Mouse (Mus musculus) liver, embryonic 14.5 days (tissue): Measurements from ENCODE around the gene Pigp. TPM values are rescaled to one million over a fixed set of nuclear protein-coding genes. Genes with fewer than 3 reads are reported as not detected.

ENCODE experiments used
- ATAC-seq: fragments of 200-750 bp; cut with Nextera tagmentation; 2 replicates; pipeline ENCODE4 v1.8.0; 2017; ENCODE audit warnings: moderate number of reproducible peaks, mild to moderate bottlenecking, moderate library complexity; ENCODE audit not compliant: insufficient read depth
- DNase-seq, 3 experiments: peaks; one replicate each; pipeline ENCODE4 v3.0.0-alpha.2; 2012 to 2013; ENCODE audit warnings: low read depth in 3 of 3, low spot score in 3 of 3
- H3K27ac ChIP-seq: fragments of 300-500 bp; sonication (generic); 2 replicates; pipeline ENCODE4 v1.5.1; 2014; ENCODE audit warnings: moderate library complexity, mild to moderate bottlenecking, control low read depth, inconsistent platforms
- H3K27me3 ChIP-seq: fragments of 300-500 bp; sonication (generic); 2 replicates; pipeline ENCODE4 v1.6.1; 2014; ENCODE audit warnings: mild to moderate bottlenecking, low read length, moderate library complexity; ENCODE audit not compliant: control insufficient read depth, insufficient read depth
- H3K36me3 ChIP-seq: fragments of 300-500 bp; sonication (generic); replicated peaks from 2 replicates; pipeline ENCODE4 v1.6.1; 2014; ENCODE audit warnings: low read depth; ENCODE audit not compliant: control insufficient read depth, insufficient read depth
- H3K4me1 ChIP-seq, 2 experiments: fragments of 200-500 bp in 1 of 2; fragments of 300-500 bp in 1 of 2; sonication (generic) in 1 of 2; replicated peaks; 2 replicates each; pipeline ENCODE4 v1.6.1; 2012 to 2014; ENCODE audit warnings: antibody characterized with exemption in 1 of 2, inconsistent platforms in 1 of 2, low read length in 1 of 2; ENCODE audit not compliant: control insufficient read depth in 2 of 2, insufficient read depth in 2 of 2
- H3K4me2 ChIP-seq: fragments of 300-500 bp; sonication (generic); 2 replicates; pipeline ENCODE4 v1.6.1; 2014; ENCODE audit warnings: low read depth, mild to moderate bottlenecking, control low read depth, moderate library complexity
- H3K4me3 ChIP-seq, 2 experiments: fragments of 200-500 bp in 1 of 2; fragments of 300-500 bp in 1 of 2; sonication (generic) in 1 of 2; 2 replicates each; pipeline ENCODE4 v1.5.1; 2012 to 2014; ENCODE audit warnings: low read depth in 2 of 2, low read length in 2 of 2, mild to moderate bottlenecking in 2 of 2, control low read depth in 1 of 2, inconsistent platforms in 1 of 2, moderate library complexity in 1 of 2; ENCODE audit not compliant: insufficient read depth in 1 of 2
- H3K9ac ChIP-seq: fragments of 300-500 bp; sonication (generic); replicated peaks from 2 replicates; pipeline ENCODE4 v1.6.1; 2014; ENCODE audit warnings: mild to moderate bottlenecking, control low read depth, moderate library complexity
- H3K9me3 ChIP-seq: fragments of 300-500 bp; sonication (generic); 2 replicates; pipeline ENCODE4 v1.6.1; 2016; ENCODE audit warnings: low read length, mixed read lengths; ENCODE audit not compliant: control insufficient read depth
- CTCF ChIP-seq: IDR thresholded peaks from 2 replicates; pipeline ENCODE4 v1.5.1; 2016; ENCODE audit warnings: antibody characterized with exemption, low read depth, control low read depth
- EP300 ChIP-seq: IDR thresholded peaks from 2 replicates; pipeline ENCODE4 v1.6.1; 2016; ENCODE audit warnings: antibody characterized with exemption, low read depth
- WGBS: fragments of 180-500 bp; shearing (Covaris S2); extraction: QIAGEN DNeasy Blood & Tissue Kit; methylation state at CpG from one replicate; pipeline ENCODE4 v1.1.7; 2014; ENCODE audit not compliant: insufficient replicate concordance; 5-methylcytosine and 5-hydroxymethylcytosine counted together
- polyA plus RNA-seq, 2 experiments: library from polyadenylated mRNA; depleted of rRNA in 1 of 2; stranded (reverse) in 1 of 2; unstranded in 1 of 2; fragments of >200 nt; fragmentation: Nextera tagmentation in 1 of 2; extraction: Ambion mirVana in 1 of 2; gene quantifications; 2 replicates each; pipeline versions ENCODE4 v1.2.1 to v1.2.3; 2012 to 2014

Gene Pigp
- polyA plus RNA-seq, 2 experiments: 21.5 to 55.1 TPM

DNA sequence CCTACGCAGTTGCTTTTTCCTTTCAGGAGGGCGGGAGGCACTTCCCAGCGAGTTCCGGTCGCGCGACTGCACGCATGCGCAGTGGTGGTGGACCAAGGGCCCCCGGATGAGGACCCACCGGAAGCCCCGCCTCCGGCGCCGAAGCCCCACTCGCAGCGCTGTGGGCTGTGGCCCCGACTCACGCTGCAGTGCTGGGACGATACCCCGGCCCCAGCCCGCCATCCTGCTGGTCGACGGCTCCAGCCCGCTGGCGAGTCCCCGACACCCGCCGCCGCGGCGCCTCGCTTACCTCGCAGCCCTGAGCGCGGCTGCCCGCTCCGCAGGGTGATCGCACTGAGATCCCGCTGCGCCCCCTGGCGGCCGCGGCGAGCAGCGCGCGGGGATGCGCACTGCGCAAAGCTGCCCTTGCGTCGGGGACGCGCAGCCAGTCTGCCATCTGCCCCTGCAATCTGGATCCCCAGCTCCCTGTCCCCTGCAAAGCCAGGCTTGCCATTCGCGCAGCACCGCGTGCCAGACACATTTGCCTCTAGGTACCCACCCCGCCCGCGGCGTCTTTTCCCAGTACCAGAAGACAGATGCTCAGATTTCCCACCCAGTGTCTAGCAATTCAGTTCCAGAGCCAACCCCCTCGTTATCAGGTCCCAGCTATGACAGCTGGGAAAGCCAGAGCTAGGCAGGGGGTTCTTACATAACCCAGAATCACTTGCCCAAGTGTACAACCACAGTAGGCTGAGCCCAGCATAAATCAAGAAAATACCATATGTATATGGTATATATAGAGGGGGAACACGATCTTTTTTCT is 58.2 kb downstream of the Pigp start, which contains the start of gene Hlcs:
Gene Hlcs (minus strand): TSS at position 343 of the 802 bp plus-strand sequence.
- peaks cover 3 to 13% of the 10 kb centered on the region in 2 experiments; a peak in 3 of 4 replicates for H3K4me1 ChIP-seq
- H3K9me3 ChIP-seq: no peaks in the 10 kb centered on the region
- peak; percentile 79 for TF ChIP-seq CTCF
- TF ChIP-seq EP300: no peak
- DNase-seq (peak; percentile 83 to 87 (median 86)), ATAC-seq (peak; percentile 91)
- 1% methylated on average over 64 of the region's 64 CpGs for WGBS
- peak within 1 kb of the TSS; percentile 80 for H3K27ac ChIP-seq
- H3K9ac ChIP-seq: peak within 1 kb of the TSS; percentile 79
- H3K36me3 ChIP-seq: no peaks in the 10 kb centered on the region
- peak within 1 kb of the TSS; percentile 75 to 92 for H3K4me3 ChIP-seq
- H3K4me2 ChIP-seq: peak within 1 kb of the TSS; percentile 83
- H3K27me3 ChIP-seq: no peaks in the 10 kb centered on the region

DNA sequence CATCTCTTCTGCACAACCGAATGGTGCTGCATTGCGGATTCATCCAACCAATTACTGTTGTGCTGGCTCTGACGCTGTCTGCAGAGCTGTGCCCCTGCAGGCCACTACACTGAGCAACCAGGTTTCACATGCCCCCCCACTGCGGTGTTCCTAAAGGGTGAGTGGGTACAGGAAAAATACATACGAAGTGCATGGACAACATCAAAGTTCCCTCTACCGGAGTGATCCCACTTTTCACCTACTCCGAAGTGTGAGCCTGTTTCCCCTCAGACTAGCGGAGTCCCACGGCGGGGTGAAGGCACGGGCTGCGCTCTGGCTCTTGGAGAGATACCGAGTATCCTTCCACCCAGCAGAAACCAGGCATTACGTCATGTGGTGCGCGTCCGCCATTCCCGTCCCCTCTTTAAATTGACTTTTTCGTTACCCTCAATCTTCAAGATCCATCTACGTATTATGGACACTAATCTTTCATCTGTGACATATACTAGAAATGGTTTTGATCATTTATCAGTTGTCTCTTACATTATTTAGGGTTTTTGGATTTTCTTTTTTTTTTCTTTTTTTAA is 58.9 kb downstream of the Pigp start:
- 0% methylated on average over 20 of the region's 20 CpGs for WGBS

DNA sequence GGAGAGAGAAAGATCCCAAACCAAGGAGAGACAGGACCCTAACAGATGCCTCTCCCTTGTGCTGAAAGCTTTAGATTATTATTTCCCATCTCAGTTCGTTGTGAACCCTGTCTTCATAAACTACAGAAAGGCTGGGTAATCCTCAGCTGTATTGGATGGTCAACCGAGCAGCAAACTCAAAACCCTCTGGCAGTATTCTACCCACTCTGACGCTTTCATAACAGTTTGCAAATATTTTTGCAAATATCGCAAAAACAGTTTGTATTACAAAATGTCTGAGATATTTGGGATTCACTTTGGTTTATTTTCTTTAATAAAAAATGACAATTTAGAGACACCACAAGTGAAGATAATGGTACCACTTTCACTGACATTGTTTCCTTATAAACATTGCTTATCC is 59.7 kb downstream of the Pigp start:
- Histone ChIP-seq H3K4me2 (peak overlapping the region; percentile 83), H3K9ac (no peak overlapping the region), H3K4me1 (peaks cover 3 to 10% of the 10 kb centered on the region in 2 experiments; a peak in 2 of 4 replicates), H3K27me3 (no peaks in the 10 kb centered on the region), H3K4me3 (no peak overlapping the region; a peak in 1 of 4 replicates), H3K9me3 (no peaks in the 10 kb centered on the region), H3K36me3 (no peaks in the 10 kb centered on the region), H3K27ac (no peak overlapping the region)
- 66% methylated on average over 4 of the region's 4 CpGs for WGBS
- DNase-seq: no peak
- TF ChIP-seq CTCF: no peak
- no peak for TF ChIP-seq EP300
- no peak for ATAC-seq

More for the DNA sequence above, 58.9 kb downstream of the Pigp start:
- Histone ChIP-seq H3K4me2 (peak overlapping the region; percentile 83), H3K36me3 (no peaks in the 10 kb centered on the region), H3K9me3 (no peaks in the 10 kb centered on the region), H3K4me1 (peaks cover 3 to 12% of the 10 kb centered on the region in 2 experiments; a peak in 3 of 4 replicates), H3K9ac (peak overlapping the region; percentile 69), H3K27me3 (no peaks in the 10 kb centered on the region), H3K4me3 (peak overlapping the region; percentile 75 to 92), H3K27ac (peak overlapping the region; percentile 80)
- peak; percentile 39 for TF ChIP-seq CTCF
- TF ChIP-seq EP300: no peak
- ATAC-seq: peak; percentile 80
- DNase-seq: peak; percentile 63 to 77 (median 70)

DNA sequence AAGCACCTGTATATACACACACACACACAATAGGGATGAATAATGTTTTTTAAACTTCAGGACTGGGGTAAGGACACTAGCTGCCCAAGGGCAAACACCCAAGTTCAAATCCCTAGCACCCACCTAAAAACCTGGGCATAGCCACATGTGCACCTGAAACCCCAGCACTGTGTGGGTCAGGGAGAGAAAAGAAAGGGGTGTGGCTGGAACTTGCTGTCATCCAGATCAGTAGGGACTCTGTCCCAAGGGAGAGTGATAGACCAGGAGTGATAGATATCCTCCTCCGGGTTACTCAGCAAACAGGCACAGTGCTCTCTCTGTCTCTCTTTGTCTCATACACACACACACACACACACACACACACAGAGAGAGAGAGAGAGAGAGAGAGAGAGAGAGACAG is 60.2 kb downstream of the Pigp start:
- ATAC-seq (no peak), DNase-seq (no peak)
- Histone ChIP-seq H3K36me3 (no peaks in the 10 kb centered on the region), H3K4me1 (peaks cover 3 to 10% of the 10 kb centered on the region in 2 experiments; a peak in 2 of 4 replicates), H3K4me3 (no peak overlapping the region), H3K9me3 (no peaks in the 10 kb centered on the region), H3K9ac (no peak overlapping the region), H3K27ac (no peak overlapping the region), H3K27me3 (no peaks in the 10 kb centered on the region), H3K4me2 (no peak overlapping the region; the same call in 1 of the 2 replicates)
- WGBS: 58% methylated on average over 1 of the region's 1 CpGs
- TF ChIP-seq CTCF (no peak), EP300 (no peak)

DNA sequence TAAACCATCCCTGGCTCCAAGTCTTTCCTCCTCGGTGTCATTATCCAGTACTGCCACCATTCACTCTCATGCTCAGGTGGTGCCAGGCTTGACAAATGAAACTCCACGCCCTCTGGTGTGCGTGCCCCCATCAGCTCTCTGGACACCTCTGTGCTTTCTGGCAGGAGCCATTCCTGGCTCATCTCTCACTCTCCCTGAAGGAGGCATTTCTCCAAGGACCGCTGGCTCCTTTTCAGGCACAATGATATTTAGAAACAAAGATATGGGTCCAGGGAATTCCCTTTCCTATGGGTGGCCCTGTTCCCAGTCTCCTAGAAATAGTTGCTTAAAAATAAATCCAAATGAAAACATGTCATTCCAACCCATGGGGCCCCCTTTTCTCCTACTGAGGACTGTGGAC is 62.6 kb downstream of the Pigp start:
- Histone ChIP-seq H3K27ac (no peak overlapping the region), H3K9ac (no peak overlapping the region), H3K9me3 (no peaks in the 10 kb centered on the region), H3K27me3 (no peaks in the 10 kb centered on the region; the same call in 1 of the 2 replicates), H3K4me1 (peaks cover 3 to 10% of the 10 kb centered on the region in 2 experiments; a peak in 2 of 4 replicates), H3K36me3 (no peaks in the 10 kb centered on the region), H3K4me2 (no peak overlapping the region), H3K4me3 (no peak overlapping the region)
- no peak for TF ChIP-seq CTCF
- no peak for TF ChIP-seq EP300
- WGBS: 71% methylated on average over 4 of the region's 4 CpGs
- DNase-seq: no peak
- ATAC-seq: no peak

Other genes with a start within 250 kb of the Pigp start
- gene Hlcs, start 58.3 kb downstream of the Pigp start, polyA plus RNA-seq (2012; rRNA removed): 1.3 and 1.7 TPM in 2 replicates
- 1.3 TPM in 2 replicates for gene Hlcs, start 58.3 kb downstream of the Pigp start, polyA plus RNA-seq (2014; fragmentation: Nextera tagmentation; extraction: Ambion mirVana)
- 0.84 and 0.94 TPM in 2 replicates for gene Ripply3, start 43.4 kb downstream of the Pigp start, polyA plus RNA-seq (2012; rRNA removed)
- gene Ripply3, start 43.4 kb downstream of the Pigp start, polyA plus RNA-seq (2014; fragmentation: Nextera tagmentation; extraction: Ambion mirVana): 1.5 and 1.6 TPM in 2 replicates
- 6.3 and 9.2 TPM in 2 replicates for gene Ttc3, start 1.2 kb downstream of the Pigp start, polyA plus RNA-seq (2012; rRNA removed)
- 20.3 and 22.1 TPM in 2 replicates for gene Ttc3, start 1.2 kb downstream of the Pigp start, polyA plus RNA-seq (2014; fragmentation: Nextera tagmentation; extraction: Ambion mirVana)
- gene Vps26c, start 155.0 kb upstream of the Pigp start, polyA plus RNA-seq (2012; rRNA removed): 12.2 and 13.3 TPM in 2 replicates
- gene Vps26c, start 155.0 kb upstream of the Pigp start, polyA plus RNA-seq (2014; fragmentation: Nextera tagmentation; extraction: Ambion mirVana): 18.3 and 18.8 TPM in 2 replicates
- gene Dyrk1a, start 198.2 kb upstream of the Pigp start, polyA plus RNA-seq (2012; rRNA removed): 7.5 and 9.2 TPM in 2 replicates
- 5.0 and 5.6 TPM in 2 replicates for gene Dyrk1a, start 198.2 kb upstream of the Pigp start, polyA plus RNA-seq (2014; fragmentation: Nextera tagmentation; extraction: Ambion mirVana)